Mouse (Mus musculus) fat pad, adult 2 months (tissue): ENCODE measurements around the gene Fblim1.
"Not testable (repeated sequence)": the region's sequence is repeated elsewhere in the genome, so short reads cannot be mapped to it uniquely, and the experiment has no call there.

ENCODE experiments used
- DNase-seq: peaks from one replicate; pipeline ENCODE4 v3.0.0-alpha.2; 2011; ENCODE audit warnings: low read depth, low spot score; ENCODE audit errors: extremely low read depth

The Fblim1 gene

GRCm38 (mm10) chr4:141571337-141571739, 34.6 kb downstream of the Fblim1 start:
- DNase-seq: no peak

- no peak for DNase-seq
Observed at GRCm38 (mm10) chr4:141570821-141571220, 35.1 kb downstream of the Fblim1 start.

DNA sequence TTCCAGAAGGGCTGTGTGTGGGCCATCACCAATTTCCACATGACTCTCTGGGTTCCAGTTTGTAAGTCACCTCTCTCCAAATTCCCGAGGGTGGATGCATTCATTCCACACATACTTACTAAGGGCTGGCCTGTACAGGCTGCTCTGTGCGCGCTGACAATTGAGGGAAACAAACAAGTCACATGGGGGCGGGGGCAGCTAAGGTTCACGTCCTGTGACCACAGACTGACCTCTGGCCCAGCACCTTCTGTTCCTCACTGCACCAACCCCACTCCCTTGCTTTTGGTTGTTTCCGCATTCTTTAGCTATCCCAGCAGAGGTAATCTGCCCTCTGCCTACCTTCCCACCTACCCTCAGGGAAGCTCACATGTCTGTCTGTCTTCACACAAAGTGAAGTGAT, 35.9 kb downstream of the Fblim1 start:
- no peak for DNase-seq

DNA sequence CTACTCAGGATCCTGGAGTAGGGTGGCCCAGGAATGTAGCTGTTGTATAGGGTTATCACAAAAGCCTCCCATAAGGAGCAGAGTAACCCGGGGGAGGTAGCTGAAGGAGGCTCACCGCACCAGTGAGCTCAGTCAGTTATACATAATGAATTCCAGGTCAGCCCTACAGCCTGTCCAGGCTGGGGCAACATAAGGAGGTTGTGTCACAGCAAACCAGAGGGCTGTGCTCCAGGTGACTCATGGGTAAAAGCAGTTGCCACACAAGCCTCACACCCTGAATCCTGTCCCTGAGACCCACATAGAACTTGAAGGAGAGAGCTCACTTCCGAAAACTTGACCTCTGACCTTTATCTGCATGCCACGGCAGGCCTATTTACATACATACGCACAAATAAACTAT, 36.9 kb downstream of the Fblim1 start:
- DNase-seq: no peak

DNA sequence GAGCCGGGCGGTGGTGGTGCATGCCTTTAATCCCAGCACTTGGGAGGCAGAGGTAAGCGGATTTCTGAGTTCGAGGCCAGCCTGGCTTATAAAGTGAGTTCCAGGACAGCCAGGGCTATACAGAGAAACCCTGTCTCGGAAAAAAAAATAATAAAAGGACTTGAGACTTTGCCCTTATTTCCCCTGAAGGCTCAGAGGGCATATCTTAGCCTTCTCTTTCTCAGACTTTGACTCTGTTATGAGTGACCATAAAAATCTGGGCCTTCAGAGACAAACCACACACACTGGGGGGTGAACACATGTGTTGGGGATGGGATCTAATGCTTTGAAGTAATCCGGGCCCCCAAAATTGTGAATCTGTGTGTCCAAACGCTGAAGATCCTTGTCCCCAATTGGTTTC, 38.7 kb downstream of the Fblim1 start:
- DNase-seq: not testable (repeated sequence)

GRCm38 (mm10) chr4:141566187-141566586, 39.7 kb downstream of the Fblim1 start:
- DNase-seq: no peak

DNA sequence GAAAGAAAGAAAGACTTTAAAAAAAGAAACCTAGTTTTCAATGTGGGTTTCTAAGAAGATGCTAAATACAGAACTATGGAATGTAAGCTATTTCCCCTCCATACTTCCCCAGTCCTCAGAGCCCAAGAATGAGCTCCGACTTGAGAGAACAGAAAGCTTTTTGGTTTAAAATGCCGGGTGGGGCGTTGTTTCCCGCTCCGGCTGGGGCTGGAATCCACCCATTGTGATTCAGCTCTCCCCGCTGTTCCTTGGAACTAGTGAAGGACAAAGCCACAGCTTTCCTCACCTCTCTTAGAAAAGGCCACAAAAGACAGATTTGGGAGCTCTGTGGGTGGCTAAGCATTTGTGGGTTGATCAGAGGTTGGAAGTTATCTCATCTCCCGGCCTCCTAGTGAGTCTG, 40.6 kb downstream of the Fblim1 start:
- DNase-seq: no peak

DNA sequence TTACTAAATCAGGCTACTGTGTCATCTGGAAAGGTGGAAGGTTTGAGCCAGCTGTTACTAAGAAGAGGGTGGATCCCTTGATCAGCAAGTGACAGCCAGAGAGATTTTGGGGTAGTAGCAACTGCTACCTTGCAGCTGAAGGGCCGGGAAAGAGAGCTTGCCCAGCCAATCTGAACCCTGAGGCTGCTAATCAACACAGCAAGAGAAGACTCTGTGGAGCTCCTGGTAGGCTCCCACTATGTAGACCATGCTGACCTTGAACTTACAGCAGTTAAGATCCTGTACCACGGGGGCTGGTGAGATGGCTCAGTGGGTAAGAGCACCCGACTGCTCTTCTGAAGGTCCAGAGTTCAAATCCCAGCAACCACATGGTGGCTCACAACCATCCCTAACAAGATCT, 41.2 kb downstream of the Fblim1 start:
- no peak for DNase-seq

GRCm38 (mm10) chr4:141564209-141564608, 41.7 kb downstream of the Fblim1 start:
- DNase-seq: no peak

DNA sequence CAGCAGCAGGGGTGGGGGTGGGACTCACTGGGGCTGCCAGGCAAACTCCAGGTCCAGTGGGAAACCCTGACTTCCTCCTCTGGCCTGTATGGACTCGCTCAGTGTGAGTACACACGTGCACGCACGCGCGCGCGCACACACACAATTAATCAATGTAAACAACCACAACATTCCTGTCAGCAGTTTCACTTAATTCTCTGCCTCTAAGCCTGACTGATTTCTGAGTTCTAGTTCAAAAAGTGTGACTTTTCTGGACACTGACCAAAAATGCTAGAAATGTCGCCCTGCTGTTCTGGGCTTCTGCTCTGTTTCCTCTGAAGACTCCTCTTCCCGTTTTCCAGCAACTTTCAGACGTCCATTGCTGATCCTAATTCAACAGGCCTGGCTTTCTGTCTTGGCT, 43.6 kb downstream of the Fblim1 start:
- no peak for DNase-seq

DNA sequence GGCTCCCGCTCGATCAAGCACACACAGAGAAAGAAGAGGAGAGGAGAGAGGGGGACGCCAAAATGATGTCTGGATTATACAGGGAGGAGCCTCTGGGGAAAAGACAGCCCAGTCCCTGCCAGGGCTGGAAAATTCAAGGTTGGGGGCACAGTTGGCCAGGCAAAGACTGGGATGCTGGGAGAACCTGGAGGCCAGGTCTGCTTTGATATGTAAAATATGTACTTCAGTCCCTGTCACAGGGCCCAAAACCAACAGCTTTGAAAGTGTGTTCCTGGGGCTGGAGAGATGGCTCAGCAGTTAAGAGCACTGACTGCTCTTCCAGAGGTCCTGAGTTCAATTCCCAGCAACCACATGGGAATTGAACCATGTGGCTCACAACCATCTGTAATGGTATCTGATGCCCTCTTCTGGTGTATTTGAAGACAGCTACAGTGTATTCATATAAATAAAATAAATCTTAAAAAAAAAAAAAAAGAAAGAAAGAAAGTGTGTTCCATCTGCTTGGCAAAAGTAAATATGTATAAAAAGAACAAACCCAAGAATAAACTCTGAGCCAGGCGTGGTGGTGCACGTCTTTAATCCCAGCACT, 44.5 kb downstream of the Fblim1 start:
- DNase-seq: not testable (repeated sequence)

GRCm38 (mm10) chr4:141559898-141560263, 46.0 kb downstream of the Fblim1 start:
- no peak for DNase-seq

GRCm38 (mm10) chr4:141559131-141559897, 46.6 kb downstream of the Fblim1 start:
- DNase-seq: peak; percentile 88

GRCm38 (mm10) chr4:141558658-141559057, 47.2 kb downstream of the Fblim1 start:
- no peak for DNase-seq

GRCm38 (mm10) chr4:141556163-141556562, 49.7 kb downstream of the Fblim1 start:
- DNase-seq: not testable (repeated sequence)

DNA sequence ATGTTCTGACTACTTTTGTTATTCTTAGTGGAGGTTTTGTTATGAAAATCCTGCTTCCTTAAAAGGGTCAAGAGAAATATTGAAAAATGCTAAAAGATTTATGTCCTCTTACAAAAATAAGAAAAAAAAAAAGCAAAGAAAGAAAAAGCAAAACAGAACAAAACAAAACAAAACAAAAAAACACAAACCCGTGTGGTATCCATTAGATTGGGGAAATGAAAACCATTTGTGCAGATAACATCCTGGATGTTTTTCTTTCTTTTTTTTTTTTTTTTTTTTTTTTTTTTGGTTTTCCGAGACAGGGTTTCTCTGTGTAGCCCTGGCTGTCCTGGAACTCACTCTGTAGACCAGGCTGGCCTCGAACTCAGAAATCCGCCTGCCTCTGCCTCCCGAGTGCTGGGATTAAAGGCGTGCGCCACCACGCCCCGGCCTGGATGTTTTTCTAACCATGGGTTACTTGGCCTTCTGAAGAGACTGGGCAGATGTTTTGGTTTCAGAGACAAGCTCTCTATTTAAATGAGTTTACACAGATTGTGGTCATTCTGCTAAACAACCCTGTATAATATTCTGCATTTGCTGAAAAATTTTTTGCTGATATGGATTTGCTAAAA, 51.5 kb downstream of the Fblim1 start:
- DNase-seq: not testable (repeated sequence)

- no peak for DNase-seq
Observed at GRCm38 (mm10) chr4:141552484-141552883, 53.4 kb downstream of the Fblim1 start.

- no peak for DNase-seq
Observed at GRCm38 (mm10) chr4:141547299-141547698, 58.6 kb downstream of the Fblim1 start.

GRCm38 (mm10) chr4:141546334-141547200, 59.3 kb downstream of the Fblim1 start:
- DNase-seq: no peak

DNA sequence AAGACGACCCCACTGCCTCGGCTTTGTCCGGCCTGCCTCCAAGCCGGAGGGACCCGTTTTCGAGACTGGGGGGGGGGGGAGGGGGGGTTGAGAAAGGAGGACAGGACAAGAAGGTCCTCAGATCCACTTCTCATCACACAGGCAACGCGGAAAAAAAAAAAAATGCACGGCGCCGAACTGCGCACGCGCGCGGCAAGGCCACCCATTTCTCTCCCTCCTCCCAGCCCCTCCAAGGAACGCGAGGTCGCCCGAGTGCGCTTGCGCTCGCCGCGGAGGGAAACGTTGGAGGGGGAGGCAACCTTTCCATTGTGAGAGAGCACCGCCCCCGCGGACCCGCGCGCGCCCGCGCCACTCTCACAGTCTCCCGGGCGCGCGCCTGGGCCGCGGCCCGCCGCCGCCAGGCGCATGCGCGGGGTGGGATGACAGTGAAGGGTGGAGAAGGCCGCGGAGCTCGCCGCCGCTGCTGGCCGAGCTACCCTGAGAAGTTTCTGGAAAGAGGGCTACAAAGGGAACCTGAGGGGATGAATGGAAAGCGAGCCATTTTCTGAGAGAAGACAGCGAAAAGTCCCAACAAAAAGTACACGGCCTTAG, 60.1 kb downstream of the Fblim1 start:
- DNase-seq: no peak
